Mouse (Mus musculus) midbrain, embryonic 11.5 days (tissue): ENCODE measurements at regions not wholly inside any gene's neighbourhood (a gene's known extent, or its start where the extent isn't known, plus 50 kb on each side); places are given as distances from the start of the nearest gene placed in this dataset.

Experiments
- ATAC-seq: fragments of 200-750 bp; cut with Nextera tagmentation; 2 replicates; pipeline ENCODE4 v1.8.0; 2017; ENCODE audit warnings: moderate TSS enrichment, moderate library complexity; ENCODE audit not compliant: low FRiP score
- DNase-seq: peaks from one replicate; pipeline ENCODE4 v3.0.0; 2015; ENCODE audit warnings: low spot score; ENCODE audit errors: missing footprints
- H3K27ac ChIP-seq: fragments of 300-500 bp; sonication (generic); 2 replicates; pipeline ENCODE4 v1.5.1; 2014; ENCODE audit warnings: low read depth, low read length
- H3K27me3 ChIP-seq: fragments of 300-500 bp; sonication (generic); 2 replicates; pipeline ENCODE4 v1.6.1; 2014; ENCODE audit warnings: mild to moderate bottlenecking, low read length, moderate library complexity, mixed read lengths; ENCODE audit not compliant: control insufficient read depth, insufficient read depth
- H3K36me3 ChIP-seq: fragments of 300-500 bp; sonication (generic); 2 replicates; pipeline ENCODE4 v1.6.1; 2014; ENCODE audit warnings: mild to moderate bottlenecking, low read length, moderate library complexity, mixed read lengths; ENCODE audit not compliant: control insufficient read depth, insufficient read depth
- H3K4me1 ChIP-seq: fragments of 300-500 bp; sonication (generic); 2 replicates; pipeline ENCODE4 v1.6.1; 2014; ENCODE audit warnings: low read length; ENCODE audit not compliant: control insufficient read depth, insufficient read depth
- H3K4me2 ChIP-seq: fragments of 300-500 bp; sonication (generic); 2 replicates; pipeline ENCODE4 v1.6.1; 2014; ENCODE audit warnings: mild to moderate bottlenecking, moderate library complexity
- H3K4me3 ChIP-seq: fragments of 300-500 bp; sonication (generic); 2 replicates; pipeline ENCODE4 v1.5.1; 2014; ENCODE audit warnings: low read depth, low read length
- H3K9ac ChIP-seq: fragments of 300-500 bp; sonication (generic); 2 replicates; pipeline ENCODE4 v1.6.1; 2014; ENCODE audit warnings: low read length
- H3K9me3 ChIP-seq: fragments of 300-500 bp; sonication (generic); 2 replicates; pipeline ENCODE4 v1.6.1; 2016; ENCODE audit warnings: low read length; ENCODE audit not compliant: control insufficient read depth
- WGBS: fragments of 180-500 bp; shearing (Covaris S2); extraction: QIAGEN DNeasy Blood & Tissue Kit; methylation state at CpG from one replicate; pipeline ENCODE4 v1.1.7; 2014; 5-methylcytosine and 5-hydroxymethylcytosine counted together

GRCm38 (mm10) chr11:111926336-111926735 lies 855.7 kb upstream of the Sox9 start:
- H3K36me3 ChIP-seq: no peaks in the 10 kb centered on the region
- no peak overlapping the region for H3K27ac ChIP-seq
- no peak for DNase-seq
- WGBS: 97% methylated on average over 1 of the region's 1 CpGs
- no peak overlapping the region for H3K9ac ChIP-seq
- no peaks in the 10 kb centered on the region for H3K9me3 ChIP-seq
- no peak for ATAC-seq
- H3K27me3 ChIP-seq: no peaks in the 10 kb centered on the region
- H3K4me3 ChIP-seq: no peak overlapping the region
- H3K4me2 ChIP-seq: no peak overlapping the region
- H3K4me1 ChIP-seq: 0 out of 2 replicates have a peak, but pooled peaks cover 2% of the 10 kb centered on the region

GRCm38 (mm10) chr11:111929366-111929765 lies 852.7 kb upstream of the Sox9 start:
- ATAC-seq: no peak
- 64% methylated on average over 10 of the region's 10 CpGs for WGBS
- no peak overlapping the region for H3K9ac ChIP-seq
- H3K4me2 ChIP-seq: no peak overlapping the region
- H3K27me3 ChIP-seq: no peaks in the 10 kb centered on the region
- 0 out of 2 replicates have a peak, but pooled peaks cover 2% of the 10 kb centered on the region for H3K4me1 ChIP-seq
- H3K4me3 ChIP-seq: no peak overlapping the region
- H3K9me3 ChIP-seq: no peaks in the 10 kb centered on the region
- no peaks in the 10 kb centered on the region for H3K36me3 ChIP-seq
- H3K27ac ChIP-seq: no peak overlapping the region
- DNase-seq: no peak

- no peaks in the 10 kb centered on the region for H3K9me3 ChIP-seq
- no peak overlapping the region for H3K27ac ChIP-seq
- DNase-seq (no peak), ATAC-seq (no peak)
- H3K27me3 ChIP-seq: no peaks in the 10 kb centered on the region
- WGBS: 82% methylated on average over 1 of the region's 1 CpGs
- no peak overlapping the region for H3K9ac ChIP-seq
- H3K4me2 ChIP-seq: no peak overlapping the region
- no peaks in the 10 kb centered on the region for H3K36me3 ChIP-seq
- H3K4me1 ChIP-seq: 0 out of 2 replicates have a peak, but pooled peaks cover 2% of the 10 kb centered on the region
- no peak overlapping the region for H3K4me3 ChIP-seq
Observed at GRCm38 (mm10) chr11:111932052-111932451, 850.0 kb upstream of the Sox9 start.

- Histone ChIP-seq H3K4me1 (no peaks in the 10 kb centered on the region), H3K9me3 (no peaks in the 10 kb centered on the region), H3K4me2 (no peak overlapping the region), H3K27ac (no peak overlapping the region), H3K36me3 (no peaks in the 10 kb centered on the region), H3K9ac (no peak overlapping the region), H3K4me3 (no peak overlapping the region), H3K27me3 (no peaks in the 10 kb centered on the region)
- 85% methylated on average over 8 of the region's 8 CpGs for WGBS
- ATAC-seq (no peak), DNase-seq (no peak)
Observed at GRCm38 (mm10) chr11:111944282-111944681, 837.7 kb upstream of the Sox9 start.

- ATAC-seq (no peak), DNase-seq (no peak)
- no peaks in the 10 kb centered on the region for H3K36me3 ChIP-seq
- no peak overlapping the region for H3K27ac ChIP-seq
- no peaks in the 10 kb centered on the region for H3K4me1 ChIP-seq
- H3K9me3 ChIP-seq: no peaks in the 10 kb centered on the region
- H3K27me3 ChIP-seq: no peaks in the 10 kb centered on the region
- no peak overlapping the region for H3K4me2 ChIP-seq
- no peak overlapping the region for H3K4me3 ChIP-seq
- no peak overlapping the region for H3K9ac ChIP-seq
Observed at GRCm38 (mm10) chr11:111945806-111946205, 836.2 kb upstream of the Sox9 start.

- Histone ChIP-seq H3K4me1 (no peaks in the 10 kb centered on the region), H3K4me2 (no peak overlapping the region), H3K27me3 (no peaks in the 10 kb centered on the region), H3K36me3 (no peaks in the 10 kb centered on the region), H3K4me3 (no peak overlapping the region), H3K9ac (no peak overlapping the region), H3K9me3 (no peaks in the 10 kb centered on the region), H3K27ac (no peak overlapping the region)
- WGBS: 91% methylated on average over 6 of the region's 6 CpGs
- ATAC-seq: no peak
- DNase-seq: no peak
Observed at GRCm38 (mm10) chr11:111947671-111948070, 834.4 kb upstream of the Sox9 start.

GRCm38 (mm10) chr11:111953421-111953820 lies 828.6 kb upstream of the Sox9 start:
- no peak for ATAC-seq
- no peak overlapping the region for H3K27ac ChIP-seq
- WGBS: 76% methylated on average over 5 of the region's 5 CpGs

GRCm38 (mm10) chr11:111957721-111958287 lies 824.2 kb upstream of the Sox9 start:
- H3K27me3 ChIP-seq: no peaks in the 10 kb centered on the region

More at GRCm38 (mm10) chr11:111953421-111953820, 828.6 kb upstream of the Sox9 start:
- Histone ChIP-seq H3K36me3 (no peaks in the 10 kb centered on the region), H3K27me3 (no peaks in the 10 kb centered on the region), H3K4me1 (no peaks in the 10 kb centered on the region), H3K4me3 (no peak overlapping the region), H3K9ac (no peak overlapping the region), H3K9me3 (no peaks in the 10 kb centered on the region), H3K4me2 (no peak overlapping the region)
- no peak for DNase-seq

GRCm38 (mm10) chr11:111961047-111961837 lies 820.8 kb upstream of the Sox9 start:
- H3K36me3 ChIP-seq: no peaks in the 10 kb centered on the region
- ATAC-seq (no peak), DNase-seq (no peak)
- H3K9ac ChIP-seq: no peak overlapping the region
- peak overlapping the region; percentile 6; the same call in 1 of the 2 replicates for H3K27ac ChIP-seq
- no peaks in the 10 kb centered on the region for H3K27me3 ChIP-seq
- H3K4me2 ChIP-seq: no peak overlapping the region
- no peak overlapping the region for H3K4me3 ChIP-seq
- H3K9me3 ChIP-seq: no peaks in the 10 kb centered on the region
- WGBS: 66% methylated on average over 10 of the region's 10 CpGs
- no peaks in the 10 kb centered on the region for H3K4me1 ChIP-seq

More at GRCm38 (mm10) chr11:111957721-111958287, 824.2 kb upstream of the Sox9 start:
- WGBS: 72% methylated on average over 5 of the region's 5 CpGs
- H3K27ac ChIP-seq: no peak overlapping the region
- H3K36me3 ChIP-seq: no peaks in the 10 kb centered on the region
- no peaks in the 10 kb centered on the region for H3K4me1 ChIP-seq
- ATAC-seq: no peak
- H3K4me3 ChIP-seq: no peak overlapping the region
- H3K9me3 ChIP-seq: no peaks in the 10 kb centered on the region
- DNase-seq: no peak
- H3K4me2 ChIP-seq: no peak overlapping the region
- H3K9ac ChIP-seq: no peak overlapping the region
